Mouse (Mus musculus) monocyte, adult 2 months (primary cell): ENCODE measurements around the gene Ei24.

Source experiments
- DNase-seq, 2 experiments: peaks; one replicate each; pipeline ENCODE4 v3.0.0; 2022; ENCODE audit warnings: low spot score in 2 of 2, low read depth in 1 of 2

Gene Ei24

DNA sequence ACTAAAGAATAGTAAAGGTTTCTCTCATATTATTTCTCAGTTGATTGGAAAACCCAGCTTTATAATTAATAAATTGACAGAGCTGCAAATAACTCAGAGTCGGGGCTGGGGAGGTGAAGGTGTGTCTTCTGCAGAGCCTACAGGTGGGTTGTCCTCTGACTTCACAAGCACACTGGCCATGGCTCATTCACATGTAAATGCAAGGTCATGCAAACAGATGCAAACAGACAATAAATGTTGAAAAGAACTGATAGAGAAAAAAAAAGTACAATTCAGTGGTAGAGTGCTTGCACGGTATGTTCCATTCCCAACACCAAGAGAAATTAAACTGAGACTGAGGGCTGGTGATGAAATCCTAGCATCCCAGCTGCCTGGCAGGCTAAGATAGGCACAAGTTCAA is 2.7 kb downstream of the Ei24 start:
- no peak for DNase-seq

DNA sequence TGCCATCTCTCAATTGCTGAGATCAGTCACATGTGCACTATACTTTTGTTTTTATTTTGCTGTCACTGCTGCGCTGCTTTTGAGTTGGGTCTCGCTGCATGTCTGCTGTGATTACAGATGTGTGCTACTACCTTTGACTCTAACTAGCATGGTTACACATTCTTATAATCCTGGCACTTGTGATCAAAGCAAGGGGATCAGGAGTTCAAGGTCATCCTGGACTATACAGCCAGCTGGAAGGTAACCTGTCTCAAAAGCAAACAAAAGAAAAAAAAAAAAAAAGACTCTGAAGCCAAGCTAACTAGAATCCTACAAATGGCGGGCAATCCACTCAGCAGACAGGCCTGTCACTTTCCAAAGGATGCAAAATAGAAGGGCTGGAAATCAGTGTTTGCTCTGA is 5.0 kb downstream of the Ei24 start:
- DNase-seq, result no peak

DNA sequence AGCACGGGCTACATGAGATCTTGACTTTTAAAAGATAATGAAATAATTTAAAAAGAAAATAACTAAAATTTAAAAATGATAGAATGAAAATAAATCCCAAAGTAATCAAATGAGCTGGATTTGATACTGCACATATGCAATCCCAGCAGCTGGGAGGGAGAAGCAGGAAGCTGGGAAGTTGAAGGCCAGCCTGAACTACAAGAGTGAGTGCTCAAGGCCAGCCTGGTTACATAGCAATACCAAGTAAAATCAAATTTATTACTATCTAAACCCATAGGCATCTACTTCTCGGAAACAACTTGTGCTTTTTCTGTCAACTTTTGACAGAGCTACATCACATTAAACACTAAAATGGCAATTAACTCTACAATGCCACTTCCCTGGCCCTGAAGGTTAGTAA is 13.3 kb downstream of the Ei24 start:
- no peak for DNase-seq

- DNase-seq, result no peak
Observed at GRCm38 (mm10) chr9:36769048-36769413, 28.2 kb downstream of the Ei24 start.

DNA sequence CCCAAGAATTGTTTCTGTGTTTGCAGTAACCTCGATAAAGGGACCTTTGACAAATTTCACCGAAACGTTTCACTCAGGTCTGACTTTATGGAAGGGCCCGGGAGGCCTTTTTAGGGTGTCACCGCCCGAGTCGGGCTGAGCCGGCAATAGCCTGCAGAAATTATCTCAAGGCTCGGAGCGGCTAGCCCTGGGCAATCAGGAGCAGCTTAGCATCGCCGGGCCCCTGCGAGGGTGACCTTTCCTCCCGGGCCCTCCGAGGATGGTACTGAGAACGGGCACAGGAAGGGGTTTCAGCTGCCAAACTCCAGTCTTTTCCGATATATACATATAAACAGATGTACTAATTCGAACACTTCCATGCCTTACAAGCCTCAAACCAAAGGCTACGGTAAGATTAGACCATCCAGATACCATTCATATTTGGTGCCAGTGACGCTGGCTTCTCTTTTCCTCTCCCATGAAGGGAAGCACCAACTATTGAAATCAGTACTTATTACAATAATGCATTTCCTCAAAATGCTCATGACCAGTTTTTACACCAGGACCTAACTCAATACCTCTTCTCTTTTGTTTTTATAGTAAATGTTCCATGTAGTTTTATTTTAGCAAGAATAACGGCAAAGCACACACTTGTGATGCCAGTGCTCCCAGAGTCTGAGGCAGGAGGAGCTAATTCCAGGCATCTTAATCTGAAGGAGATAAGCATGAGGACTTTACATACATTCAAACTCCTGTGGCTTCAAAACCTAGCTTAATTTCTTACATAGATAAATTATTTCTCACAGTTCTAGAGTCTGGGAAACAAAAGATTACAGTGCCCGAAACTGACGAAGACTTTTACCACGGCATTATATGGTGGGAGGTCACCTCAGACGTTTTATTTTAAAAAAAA is 28.8 kb downstream of the Ei24 start:
- peak in 1 of 2 experiments; percentile 8 for DNase-seq

DNA sequence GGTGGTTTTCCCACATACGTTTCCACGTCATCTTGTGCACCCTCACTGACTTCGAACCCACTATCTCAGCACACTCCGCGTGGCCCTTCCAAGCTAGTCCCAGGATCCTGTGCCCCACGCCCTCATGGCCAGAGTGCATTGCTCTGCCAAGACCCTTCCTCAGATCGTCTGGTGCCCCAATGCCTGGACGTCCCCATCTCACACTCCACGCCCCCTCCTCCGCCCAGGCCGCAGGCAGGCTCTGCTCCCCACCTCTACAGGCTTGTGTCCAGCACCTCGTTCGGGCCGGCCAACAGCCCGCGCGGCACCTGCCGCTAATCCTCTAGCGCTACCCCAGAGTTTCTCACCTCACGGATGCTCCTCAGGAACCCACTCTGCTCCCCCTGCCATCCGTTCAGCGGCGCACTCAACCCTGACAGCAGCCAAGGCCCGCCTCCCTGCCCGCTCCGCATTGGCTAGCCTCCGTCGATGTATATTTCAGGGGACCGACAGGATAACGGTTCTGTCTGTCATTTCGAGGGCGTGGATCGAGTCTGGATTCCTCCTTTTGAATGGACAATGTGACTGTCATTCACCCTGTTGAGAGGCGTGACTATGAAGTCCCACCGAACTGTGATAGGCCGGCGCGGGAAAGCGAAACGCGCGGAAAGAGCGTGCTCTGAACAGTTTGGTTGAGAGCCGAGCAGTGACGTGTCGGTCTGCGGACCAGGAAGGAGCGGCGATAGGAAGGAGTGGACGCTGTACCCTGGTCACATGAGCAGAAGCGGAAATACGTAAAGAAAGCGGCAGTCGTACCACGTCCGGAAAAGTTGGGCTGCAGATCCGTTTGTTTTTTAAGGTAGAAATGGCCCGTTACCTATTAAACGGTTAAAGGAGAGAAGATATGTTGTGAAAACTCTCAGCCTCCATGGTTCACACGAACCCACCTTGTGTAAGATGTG is 29.7 kb downstream of the Ei24 start, which contains the start of gene Stt3a:
Stt3a (minus strand) TSS at position 477 of the 941 bp plus-strand sequence.
- peak; percentile 94 to 96 for DNase-seq

GRCm38 (mm10) chr9:36764378-36764777 is 32.8 kb downstream of the Ei24 start:
- no peak for DNase-seq
